8 mouse cellular contexts compared by ENCODE assay signal in genomic region chr8:88288622-88289242, GRCm38 (mm10). TPM values are rescaled to one million over a fixed set of nuclear protein-coding genes. Genes with fewer than 3 reads are reported as not detected.
DNase-seq lines count a peak whose midpoint lies in the region; ATAC-seq and TF ChIP-seq lines count a peak whose summit lies in the region.

No protein-coding gene starts in this region.

- no peak for ATAC-seq in neural tube, embryonic 11.5 days (ENCODE audit: insufficient read depth, low FRiP score, low TSS enrichment)
- ATAC-seq in liver, embryonic 14.5 days (ENCODE audit: insufficient read depth), result peak; percentile 79
- ATAC-seq in midbrain, embryonic 13.5 days, result no peak

- TF ChIP-seq EP300 in liver, embryonic 14.5 days (IDR thresholded peaks at IDR 0.05; ENCODE audit: low read depth), result no peak; the same call in 1 of the 2 replicates

- H3K4me1 ChIP-seq in neural tube, embryonic 11.5 days (ENCODE audit: control insufficient read depth, insufficient read depth, low read length), result no peaks in the 10 kb centered on the region
- H3K4me1 ChIP-seq in liver, embryonic 14.5 days (replicated peaks; ENCODE audit: control insufficient read depth in 2 of 2, insufficient read depth in 2 of 2, low read length in 1 of 2), result peaks cover 30 to 53% of the 10 kb centered on the region in 2 experiments
- no peaks in the 10 kb centered on the region for H3K4me1 ChIP-seq in midbrain, embryonic 13.5 days (replicated peaks)

- H3K9ac ChIP-seq in neural tube, embryonic 11.5 days (ENCODE audit: low read length), result 0 out of 2 replicates have a peak overlapping the region, but pooled peaks have one; percentile 14
- H3K9ac ChIP-seq in liver, embryonic 14.5 days (replicated peaks), result peak overlapping the region; percentile 72
- H3K9ac ChIP-seq in midbrain, embryonic 13.5 days (replicated peaks), result no peak overlapping the region

- WGBS in neural tube, embryonic 11.5 days, result 74% methylated on average over 12 of the region's 12 CpGs
- 7% methylated on average over 12 of the region's 12 CpGs for WGBS in liver, embryonic 14.5 days (ENCODE audit: insufficient replicate concordance)
- 70% methylated on average over 12 of the region's 12 CpGs for WGBS in midbrain, embryonic 13.5 days

- no peak overlapping the region for H3K4me3 ChIP-seq in neural tube, embryonic 11.5 days (ENCODE audit: low read depth, low read length)
- peak overlapping the region; percentile 22 to 33 for H3K4me3 ChIP-seq in liver, embryonic 14.5 days (ENCODE audit: insufficient read depth in 1 of 2, low read depth in 2 of 2, low read length in 2 of 2)
- no peak overlapping the region for H3K4me3 ChIP-seq in midbrain, embryonic 13.5 days (replicated peaks)

- H3K9me3 ChIP-seq in neural tube, embryonic 11.5 days (ENCODE audit: control insufficient read depth, low read length), result no peaks in the 10 kb centered on the region
- H3K9me3 ChIP-seq in liver, embryonic 14.5 days (ENCODE audit: control insufficient read depth, low read length), result no peaks in the 10 kb centered on the region
- no peaks in the 10 kb centered on the region for H3K9me3 ChIP-seq in midbrain, embryonic 13.5 days

- H3K36me3 ChIP-seq in neural tube, embryonic 11.5 days (ENCODE audit: control insufficient read depth, insufficient read depth, low read length), result no peaks in the 10 kb centered on the region
- H3K36me3 ChIP-seq in liver, embryonic 14.5 days (replicated peaks; ENCODE audit: control insufficient read depth, insufficient read depth, low read depth), result no peaks in the 10 kb centered on the region
- H3K36me3 ChIP-seq in midbrain, embryonic 13.5 days, result no peaks in the 10 kb centered on the region

- TF ChIP-seq CTCF in liver, embryonic 14.5 days (IDR thresholded peaks at IDR 0.05; ENCODE audit: low read depth), result no peak

- H3K4me2 ChIP-seq in neural tube, embryonic 11.5 days (ENCODE audit: low read depth), result no peak overlapping the region
- peak overlapping the region; percentile 69 for H3K4me2 ChIP-seq in liver, embryonic 14.5 days (ENCODE audit: low read depth)
- H3K4me2 ChIP-seq in midbrain, embryonic 13.5 days (replicated peaks), result no peak overlapping the region

- H3K27me3 ChIP-seq in neural tube, embryonic 11.5 days (ENCODE audit: control insufficient read depth, insufficient read depth, low read length), result no peaks in the 10 kb centered on the region
- H3K27me3 ChIP-seq in liver, embryonic 14.5 days (ENCODE audit: control insufficient read depth, insufficient read depth, low read length), result no peaks in the 10 kb centered on the region
- no peaks in the 10 kb centered on the region for H3K27me3 ChIP-seq in midbrain, embryonic 13.5 days

- H3K27ac ChIP-seq in neural tube, embryonic 11.5 days (ENCODE audit: low read depth, low read length), result no peak overlapping the region
- peak overlapping the region; percentile 82 for H3K27ac ChIP-seq in liver, embryonic 14.5 days
- no peak overlapping the region for H3K27ac ChIP-seq in midbrain, embryonic 13.5 days

- no peak for DNase-seq in neural tube, embryonic 11.5 days (ENCODE audit: low spot score)
- no peak for DNase-seq in neural tube, embryonic 10.5 days (ENCODE audit: extremely low spot score, low spot score)
- peak; percentile 49 for DNase-seq in gastrocnemius, postnatal 10 days
- DNase-seq in liver, embryonic 14.5 days (ENCODE audit: low read depth in 3 of 3, low spot score in 3 of 3), result no peak
- DNase-seq in thymus, postnatal 10 days (ENCODE audit: low spot score in 2 of 2), result peak; percentile 71
- no peak for DNase-seq in right cerebral cortex, postnatal 4 days
- no peak for DNase-seq in adrenal gland, postnatal 4 days (ENCODE audit: low spot score in 2 of 2)

RNA-seq across cellular contexts. Expression of gene Adcy7, which starts 16.5 kb away (rescaled TPM):
- polyA plus RNA-seq in neural tube, embryonic 11.5 days (2014; fragmentation: Nextera tagmentation; extraction: Ambion mirVana), result 2.0 and 2.3 TPM in 2 replicates
- 10 to 100 TPM; 12.7 to 17.7 TPM for total RNA-seq in gastrocnemius, postnatal 10 days (2021)
- polyA plus RNA-seq in liver, embryonic 14.5 days (2012; rRNA removed), result 21.3 and 24.7 TPM in 2 replicates
- 20.0 and 24.7 TPM in 2 replicates for polyA plus RNA-seq in liver, embryonic 14.5 days (2014; fragmentation: Nextera tagmentation; extraction: Ambion mirVana)
- 1 to 10 TPM; 6.8 to 8.0 TPM for total RNA-seq in adrenal gland, postnatal 4 days (2021)
- 1.3 and 1.7 TPM in 2 replicates for polyA plus RNA-seq in midbrain, embryonic 13.5 days (2015; fragmentation: Nextera tagmentation; extraction: Ambion mirVana)

Comparison
In these comparisons a context has a peak if more than half of its experiments do, and no peak if none do; other contexts are left out.
1. DNase-seq: peak in gastrocnemius, postnatal 10 days (single experiment) and thymus, postnatal 10 days (2 of 2); none in neural tube, embryonic 11.5 days (single experiment), neural tube, embryonic 10.5 days (single experiment), liver, embryonic 14.5 days (0 of 3), right cerebral cortex, postnatal 4 days (single experiment) and adrenal gland, postnatal 4 days (0 of 2).
2. H3K4me3 ChIP-seq: peak in liver, embryonic 14.5 days (2 of 2); none in neural tube, embryonic 11.5 days (single experiment) and midbrain, embryonic 13.5 days (single experiment).